Mouse (Mus musculus): Measurements from ENCODE around the gene Ell. TPM values are rescaled to one million over a fixed set of nuclear protein-coding genes. Genes with fewer than 3 reads are reported as not detected.
"Not testable (repeated sequence)": the region's sequence is repeated elsewhere in the genome, so short reads cannot be mapped to it uniquely, and the experiment has no call there.

Ell gene
- total RNA-seq, 4 experiments from 2014 or later = 11.9 to 14.7 (median 12.3) TPM

- DNase-seq (ENCODE audit: low spot score in 2 of 2) = no peak
These were observed 23.5 kb downstream of the Ell start for GRCm38 (mm10) chr8:70562802-70563201.

DNA sequence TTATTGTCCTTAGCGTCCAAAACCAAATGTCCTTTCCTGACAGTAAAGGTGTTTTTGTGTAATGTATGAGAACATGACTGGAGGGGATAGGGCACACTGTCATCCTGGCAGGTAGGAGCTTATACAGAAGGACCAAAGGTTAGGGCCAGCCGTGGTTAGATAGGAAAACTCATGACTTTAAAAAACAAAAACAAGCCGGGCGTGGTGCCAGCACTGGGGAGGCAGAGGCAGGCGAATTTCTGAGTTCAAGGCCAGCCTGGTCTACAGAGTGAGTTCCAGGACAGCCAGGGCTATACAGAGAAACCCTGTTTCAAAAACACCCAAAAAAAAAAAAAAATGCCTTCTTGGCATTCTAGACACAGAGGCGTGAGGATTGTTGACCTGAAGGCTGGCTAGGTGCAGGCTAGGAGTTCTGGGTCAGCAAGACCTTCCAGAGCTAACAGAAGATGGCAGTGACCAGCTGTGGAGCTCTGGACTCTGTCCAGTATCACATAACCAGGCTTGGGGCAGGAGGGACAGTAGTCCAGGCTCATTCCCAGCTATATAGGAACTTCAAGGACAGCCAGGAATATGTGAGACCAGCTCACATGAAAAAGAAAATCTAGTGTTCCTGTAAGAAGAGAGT, 24.6 kb downstream of the Ell start:
- no peak for DNase-seq (ENCODE audit: low spot score in 2 of 2)

DNA sequence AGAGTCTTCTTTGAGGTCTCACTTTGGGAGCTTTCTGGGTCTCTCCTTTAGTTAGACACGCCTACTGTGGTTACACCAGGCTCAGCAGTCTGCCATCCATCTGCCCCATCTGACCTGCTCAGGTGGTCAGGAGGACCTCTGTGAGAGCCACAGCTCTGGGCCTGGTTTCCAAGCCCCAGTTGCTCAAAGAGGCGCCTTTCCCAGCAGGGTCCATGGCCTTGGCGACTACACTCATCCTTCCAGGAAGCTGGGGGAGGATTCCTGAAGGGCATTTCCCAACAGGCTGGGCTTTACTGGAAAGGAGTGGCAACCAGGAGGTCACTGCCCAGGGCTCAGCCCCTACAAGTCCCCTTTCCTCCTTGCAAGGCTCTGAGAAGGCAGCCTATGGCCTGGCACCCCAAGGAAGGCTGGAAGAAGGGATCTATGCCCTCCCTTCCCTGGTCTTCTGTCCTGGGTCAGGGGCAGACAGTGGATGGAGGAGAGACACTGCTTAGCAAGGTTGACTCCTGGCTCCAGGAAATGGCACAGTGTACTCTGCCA, 25.5 kb downstream of the Ell start:
- DNase-seq (ENCODE audit: low spot score in 2 of 2) = no peak

- no peak for DNase-seq (ENCODE audit: low spot score in 2 of 2)
These were observed 26.3 kb downstream of the Ell start for GRCm38 (mm10) chr8:70565561-70565960.

- no peak for DNase-seq (ENCODE audit: low spot score in 2 of 2)
These were observed 31.1 kb downstream of the Ell start for GRCm38 (mm10) chr8:70570360-70570759.

- DNase-seq (ENCODE audit: low spot score in 2 of 2) = peak; percentile 82 to 89
These were observed 31.7 kb downstream of the Ell start for GRCm38 (mm10) chr8:70570990-70571389.

- DNase-seq (ENCODE audit: low spot score in 2 of 2) = no peak
These were observed 35.0 kb downstream of the Ell start for GRCm38 (mm10) chr8:70574302-70574701.

- no peak for DNase-seq (ENCODE audit: low spot score in 2 of 2)
These were observed 35.7 kb downstream of the Ell start for GRCm38 (mm10) chr8:70574915-70575314.

GRCm38 (mm10) chr8:70577207-70577606, 38.0 kb downstream of the Ell start:
- DNase-seq (ENCODE audit: low spot score in 2 of 2) = no peak

- DNase-seq (ENCODE audit: low spot score in 2 of 2) = peak in 1 of 2 experiments; percentile 68
These were observed 44.5 kb downstream of the Ell start for GRCm38 (mm10) chr8:70583476-70584387.

DNA sequence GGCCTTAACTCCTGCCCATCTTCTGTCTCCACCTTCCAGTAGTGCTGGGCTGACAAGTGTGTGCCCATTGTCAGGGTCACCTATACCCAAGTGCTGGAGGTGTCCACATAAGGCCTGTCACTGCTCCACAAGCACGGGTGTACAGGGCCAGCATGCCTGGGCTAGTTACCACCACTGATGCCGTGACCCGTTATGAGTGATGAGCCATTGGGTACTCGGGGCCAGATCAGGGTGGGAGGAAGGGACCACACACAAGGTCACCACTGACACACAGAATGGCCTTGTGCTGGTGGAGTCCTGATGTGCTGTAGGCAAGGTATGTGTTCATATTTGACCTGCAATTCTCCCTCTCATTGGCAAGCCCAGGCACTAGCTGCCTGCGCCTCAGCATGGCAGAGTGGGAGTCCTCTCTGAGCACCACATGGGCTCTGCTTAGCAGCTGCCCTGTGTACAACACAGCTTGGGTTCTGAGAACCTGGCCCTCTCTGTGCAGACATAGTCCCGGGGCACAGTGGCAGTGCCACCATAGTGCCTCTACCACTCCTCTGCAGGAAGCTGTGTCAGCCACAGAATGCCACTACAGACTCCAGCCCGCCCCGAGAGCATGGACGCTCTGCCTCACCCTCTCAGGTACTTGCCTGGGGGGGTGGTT, 45.5 kb downstream of the Ell start:
- no peak for DNase-seq (ENCODE audit: low spot score in 2 of 2)

- DNase-seq (ENCODE audit: low spot score in 2 of 2) = peak; percentile 61 to 68
These were observed 46.0 kb downstream of the Ell start for GRCm38 (mm10) chr8:70585258-70585652.

DNA sequence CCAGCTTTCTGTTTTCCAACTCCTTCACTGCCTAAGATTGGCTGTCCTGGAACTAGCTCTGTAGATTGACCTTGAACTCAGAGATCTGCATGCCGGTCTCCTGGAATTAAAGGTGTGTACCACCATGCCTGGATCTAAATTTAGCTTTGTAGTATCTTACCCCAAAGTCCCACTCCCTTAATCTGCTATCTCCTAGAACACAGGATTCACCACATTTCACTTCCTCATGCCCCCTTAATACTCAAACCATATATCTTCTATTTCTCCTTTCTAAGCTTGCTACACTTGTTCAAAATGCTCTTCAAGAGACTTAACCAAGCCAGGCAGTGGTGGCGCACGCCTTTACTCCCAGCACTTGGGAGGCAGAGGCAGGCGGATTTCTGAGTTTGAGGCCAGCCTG, 48.7 kb downstream of the Ell start:
- DNase-seq (ENCODE audit: low spot score in 2 of 2) = not testable (repeated sequence)

GRCm38 (mm10) chr8:70591569-70591968, 52.3 kb downstream of the Ell start:
- DNase-seq (ENCODE audit: low spot score in 2 of 2) = no peak

DNA sequence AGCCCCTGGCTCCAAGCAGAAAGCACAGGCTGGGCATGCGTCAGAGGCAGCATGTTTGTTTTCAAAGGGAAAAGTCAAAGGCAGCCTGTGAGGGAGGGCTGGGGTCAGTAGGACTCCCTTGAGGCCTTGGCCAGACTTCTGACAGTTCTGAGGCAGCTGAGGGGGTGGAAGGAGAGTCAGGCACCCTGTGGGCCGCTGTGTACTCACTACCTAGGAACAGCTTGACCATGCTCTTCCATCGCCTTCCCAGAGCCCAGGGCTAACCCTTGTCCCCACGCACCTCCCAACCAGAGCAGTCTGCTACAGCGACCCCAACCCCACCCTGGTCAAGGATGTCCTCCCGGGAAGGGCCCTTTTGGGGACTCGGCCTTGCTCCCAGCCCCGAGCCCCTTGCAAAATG, 53.9 kb downstream of the Ell start:
- no peak for DNase-seq (ENCODE audit: low spot score in 2 of 2)

GRCm38 (mm10) chr8:70593961-70594609, 54.8 kb downstream of the Ell start, which contains the start of gene Isyna1:
Gene Isyna1 (plus strand): TSS chr8:70594373.
- DNase-seq (ENCODE audit: low spot score in 2 of 2) = peak; percentile 54 to 63

DNA sequence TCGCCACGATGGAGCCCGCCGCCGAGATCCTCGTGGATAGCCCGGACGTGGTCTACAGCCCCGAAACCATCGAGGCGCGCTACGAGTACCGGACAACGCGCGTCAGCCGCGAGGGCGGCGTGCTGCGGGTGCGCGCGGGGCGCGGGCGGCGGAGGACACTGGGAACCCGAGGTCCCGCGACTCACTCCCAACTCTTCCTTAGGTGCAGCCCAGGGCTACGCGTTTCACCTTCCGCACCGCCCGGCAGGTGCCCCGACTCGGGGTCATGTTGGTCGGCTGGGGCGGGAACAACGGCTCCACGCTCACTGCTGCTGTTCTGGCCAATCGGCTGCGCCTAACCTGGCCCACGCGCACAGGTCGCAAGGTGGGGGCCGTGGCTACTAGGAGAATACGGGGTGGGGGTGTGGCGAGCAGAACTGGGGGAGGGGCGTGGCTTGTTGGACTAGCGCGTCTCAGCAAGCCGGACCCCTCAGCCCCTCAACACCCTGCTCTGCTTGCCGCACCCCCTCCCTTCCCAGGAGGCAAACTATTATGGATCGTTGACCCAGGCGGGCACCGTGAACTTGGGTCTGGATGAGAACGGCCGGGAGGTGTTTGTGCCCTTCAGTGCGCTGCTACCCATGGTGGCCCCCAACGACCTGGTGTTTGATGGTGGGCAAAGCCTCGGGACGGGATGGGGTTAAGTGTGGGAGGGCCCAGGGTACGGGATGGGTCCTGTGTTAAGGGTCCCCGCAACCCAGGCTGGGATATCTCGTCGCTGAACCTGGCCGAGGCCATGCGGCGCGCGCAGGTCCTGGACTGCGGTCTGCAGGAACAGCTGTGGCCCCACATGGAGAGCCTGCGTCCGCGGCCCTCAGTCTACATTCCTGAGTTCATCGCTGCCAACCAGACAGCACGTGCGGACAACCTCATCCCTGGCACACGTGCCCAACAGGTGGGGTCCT, 55.6 kb downstream of the Ell start:
- DNase-seq (ENCODE audit: low spot score in 2 of 2) = no peak

DNA sequence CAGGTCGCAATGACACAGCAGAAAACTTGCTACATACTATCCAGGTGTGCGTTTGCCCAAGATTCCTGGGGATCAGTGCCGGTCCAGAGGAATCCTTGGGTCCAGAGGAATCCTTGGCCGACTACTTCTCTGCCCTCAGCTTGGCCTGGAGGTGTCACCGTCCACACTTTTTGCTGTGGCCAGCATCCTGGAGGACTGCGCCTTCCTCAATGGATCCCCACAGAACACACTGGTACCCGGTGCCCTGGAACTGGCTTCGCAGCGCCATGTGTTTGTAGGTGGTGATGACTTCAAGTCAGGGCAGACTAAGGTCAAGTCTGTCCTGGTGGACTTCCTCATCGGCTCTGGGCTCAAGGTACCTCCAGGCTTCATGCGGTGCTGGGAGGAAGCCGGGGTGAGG, 56.6 kb downstream of the Ell start:
- no peak for DNase-seq (ENCODE audit: low spot score in 2 of 2)

- DNase-seq (ENCODE audit: low spot score in 2 of 2) = no peak
These were observed 57.0 kb downstream of the Ell start for GRCm38 (mm10) chr8:70596216-70596615.

DNA sequence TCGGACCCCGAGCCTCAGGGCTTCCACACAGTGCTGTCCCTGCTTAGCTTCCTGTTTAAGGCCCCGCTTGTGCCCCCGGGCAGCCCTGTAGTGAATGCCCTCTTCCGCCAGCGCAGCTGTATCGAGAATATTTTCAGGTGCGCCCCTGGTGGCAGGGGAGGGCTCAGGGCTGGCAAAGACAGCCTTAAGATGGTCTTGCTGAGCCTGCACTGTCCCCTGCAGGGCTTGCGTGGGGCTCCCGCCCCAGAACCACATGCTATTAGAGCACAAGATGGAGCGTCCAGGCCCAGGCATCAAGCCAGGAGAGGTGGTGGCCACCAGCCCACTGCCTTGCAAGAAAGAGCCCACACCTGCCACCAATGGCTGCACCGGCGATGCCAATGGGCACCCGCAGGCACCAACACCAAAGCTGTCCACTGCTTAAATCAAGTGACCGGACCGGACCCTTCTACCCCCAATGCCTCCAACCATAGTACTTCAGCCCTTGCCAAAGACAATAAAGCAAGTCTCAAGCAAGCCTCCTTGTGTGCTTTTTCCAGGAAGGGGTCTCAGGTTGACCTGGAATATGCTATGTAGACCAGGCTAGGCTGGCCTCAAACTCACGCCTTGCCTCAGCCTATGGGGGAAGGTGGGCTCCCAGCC, 57.6 kb downstream of the Ell start:
- no peak for DNase-seq (ENCODE audit: low spot score in 2 of 2)

Measured in gastrocnemius, adult 8-10 months (tissue).